Mouse (Mus musculus) heart, postnatal 0 days (tissue): ENCODE data around the gene Dpep3. TPM values are rescaled to one million over a fixed set of nuclear protein-coding genes. Genes with fewer than 3 reads are reported as not detected.

Experiments
- ATAC-seq: fragments of 200-750 bp; cut with Nextera tagmentation; 2 replicates; pipeline ENCODE4 v1.8.0; 2017; ENCODE audit warnings: low read depth, moderate number of reproducible peaks, moderate library complexity; ENCODE audit not compliant: insufficient read depth
- DNase-seq: peaks from one replicate; pipeline ENCODE4 v3.0.0-alpha.2; 2016; ENCODE audit warnings: low spot score
- H3K27ac ChIP-seq: fragments of 300-500 bp; sonication (generic); 2 replicates; pipeline ENCODE4 v1.5.1; 2014; ENCODE audit warnings: low read depth, mild to moderate bottlenecking
- H3K27me3 ChIP-seq: fragments of 300-500 bp; sonication (generic); 2 replicates; pipeline ENCODE4 v1.6.1; 2014; ENCODE audit warnings: low read length, mixed read lengths; ENCODE audit not compliant: control insufficient read depth, insufficient read depth
- H3K36me3 ChIP-seq: fragments of 300-500 bp; sonication (generic); replicated peaks from 2 replicates; pipeline ENCODE4 v1.6.1; 2014; ENCODE audit warnings: low read length, mixed read lengths; ENCODE audit not compliant: control insufficient read depth, insufficient read depth
- H3K4me1 ChIP-seq: fragments of 300-500 bp; sonication (generic); 2 replicates; pipeline ENCODE4 v1.6.1; 2014; ENCODE audit warnings: antibody characterized with exemption; ENCODE audit not compliant: control insufficient read depth, insufficient read depth
- H3K4me2 ChIP-seq: fragments of 300-500 bp; sonication (generic); 2 replicates; pipeline ENCODE4 v1.6.1; 2014; ENCODE audit warnings: low read depth, mild to moderate bottlenecking, low read length, moderate library complexity
- H3K4me3 ChIP-seq: fragments of 300-500 bp; sonication (generic); 2 replicates; pipeline ENCODE4 v1.5.1; 2014; ENCODE audit warnings: low read depth, low read length
- H3K9ac ChIP-seq: fragments of 300-500 bp; sonication (generic); replicated peaks from 2 replicates; pipeline ENCODE4 v1.6.1; 2014; ENCODE audit warnings: low read depth, low read length, mixed read lengths
- H3K9me3 ChIP-seq: fragments of 300-500 bp; sonication (generic); replicated peaks from 2 replicates; pipeline ENCODE4 v1.6.1; 2016; ENCODE audit warnings: low read length; ENCODE audit not compliant: control insufficient read depth
- CTCF ChIP-seq: IDR thresholded peaks from 2 replicates; pipeline ENCODE4 v1.5.1; 2016; ENCODE audit warnings: antibody characterized with exemption, control low read depth, low read depth
- EP300 ChIP-seq: IDR thresholded peaks from 2 replicates; pipeline ENCODE4 v1.6.1; 2016; ENCODE audit warnings: antibody characterized with exemption, low read depth
- whole genome bisulfite sequencing: fragments of 180-500 bp; shearing (Covaris S2); extraction: QIAGEN DNeasy Blood & Tissue Kit; methylation state at CpG from one replicate; pipeline ENCODE4 v1.1.7; 2014; 5-methylcytosine and 5-hydroxymethylcytosine counted together
- polyA plus RNA-seq: library from polyadenylated mRNA; unstranded; fragments of >200 nt; fragmentation: Nextera tagmentation; extraction: Ambion mirVana; gene quantifications from 2 replicates; pipeline ENCODE4 v1.2.1, GENCODE M21; 2015
- total RNA-seq: library from RNA; depleted of rRNA; stranded (reverse); fragments of >200 nt; gene quantifications from 2 replicates; pipeline ENCODE4 v1.2.3, GENCODE M21; 2014; ENCODE audit warnings: low replicate concordance

Gene Dpep3
- total and polyA plus RNA-seq, 2 experiments from 2014 or later, result not detected

- H3K27me3 ChIP-seq, result no peaks in the 10 kb centered on the region
Observed at GRCm38 (mm10) chr8:105981146-105981545, 1.9 kb upstream of the Dpep3 start.

GRCm38 (mm10) chr8:105975363-105975762 is 3.9 kb downstream of the Dpep3 start:
- Histone ChIP-seq H3K27me3 (no peaks in the 10 kb centered on the region), H3K4me3 (no peak overlapping the region), H3K4me2 (no peak overlapping the region), H3K36me3 (no peaks in the 10 kb centered on the region), H3K9ac (no peak overlapping the region), H3K4me1 (no peaks in the 10 kb centered on the region), H3K27ac (no peak overlapping the region), H3K9me3 (no peaks in the 10 kb centered on the region)
- 63% methylated on average over 7 of the region's 7 CpGs for WGBS
- TF ChIP-seq EP300 (no peak), CTCF (no peak)
- no peak for DNase-seq
- ATAC-seq, result no peak

More at GRCm38 (mm10) chr8:105981146-105981545, 1.9 kb upstream of the Dpep3 start:
- Histone ChIP-seq H3K4me1 (no peaks in the 10 kb centered on the region), H3K4me3 (no peak overlapping the region), H3K4me2 (no peak overlapping the region), H3K36me3 (no peaks in the 10 kb centered on the region), H3K9me3 (no peaks in the 10 kb centered on the region), H3K27ac (no peak overlapping the region), H3K9ac (no peak overlapping the region)
- DNase-seq, result no peak
- ATAC-seq, result no peak
- TF ChIP-seq CTCF (no peak), EP300 (no peak)
- WGBS, result 75% methylated on average over 1 of the region's 1 CpGs

- DNase-seq, result no peak
- Histone ChIP-seq H3K4me3 (no peak overlapping the region), H3K36me3 (no peaks in the 10 kb centered on the region), H3K9ac (no peak overlapping the region), H3K9me3 (no peaks in the 10 kb centered on the region), H3K27me3 (no peaks in the 10 kb centered on the region), H3K4me2 (no peak overlapping the region), H3K4me1 (peaks cover 11% of the 10 kb centered on the region; the same call in 1 of the 2 replicates), H3K27ac (no peak overlapping the region)
- 75% methylated on average over 8 of the region's 8 CpGs for WGBS
- TF ChIP-seq CTCF (no peak), EP300 (no peak)
- ATAC-seq, result no peak
Observed at GRCm38 (mm10) chr8:105971019-105971720, 8.1 kb downstream of the Dpep3 start.

GRCm38 (mm10) chr8:105969367-105969766 is 9.9 kb downstream of the Dpep3 start:
- WGBS, result 69% methylated on average over 1 of the region's 1 CpGs
- peaks cover 19% of the 10 kb centered on the region for H3K4me1 ChIP-seq
- no peaks in the 10 kb centered on the region for H3K36me3 ChIP-seq
- no peak for TF ChIP-seq EP300
- H3K27ac ChIP-seq, result no peak overlapping the region
- no peak for ATAC-seq
- no peak overlapping the region for H3K9ac ChIP-seq
- H3K4me2 ChIP-seq, result no peak overlapping the region
- no peaks in the 10 kb centered on the region for H3K27me3 ChIP-seq
- no peak overlapping the region for H3K4me3 ChIP-seq
- no peaks in the 10 kb centered on the region for H3K9me3 ChIP-seq
- no peak for DNase-seq

- H3K9me3 ChIP-seq, result no peaks in the 10 kb centered on the region
- DNase-seq (peak; percentile 46), ATAC-seq (no peak; the same call in 1 of the 2 replicates)
- H3K27me3 ChIP-seq, result no peaks in the 10 kb centered on the region
- WGBS, result 14% methylated on average over 19 of the region's 19 CpGs
- H3K27ac ChIP-seq, result peak overlapping the region; percentile 95
- H3K4me2 ChIP-seq, result peak overlapping the region; percentile 78
- H3K4me1 ChIP-seq, result peaks cover 27% of the 10 kb centered on the region
- TF ChIP-seq EP300 (no peak), CTCF (no peak)
- no peaks in the 10 kb centered on the region for H3K36me3 ChIP-seq
- no peak overlapping the region for H3K9ac ChIP-seq
- H3K4me3 ChIP-seq, result peak overlapping the region; percentile 87
Observed at GRCm38 (mm10) chr8:105966692-105967311, 12.4 kb downstream of the Dpep3 start.
